Mouse (Mus musculus): ENCODE data around the gene P2ry2.

DNA sequence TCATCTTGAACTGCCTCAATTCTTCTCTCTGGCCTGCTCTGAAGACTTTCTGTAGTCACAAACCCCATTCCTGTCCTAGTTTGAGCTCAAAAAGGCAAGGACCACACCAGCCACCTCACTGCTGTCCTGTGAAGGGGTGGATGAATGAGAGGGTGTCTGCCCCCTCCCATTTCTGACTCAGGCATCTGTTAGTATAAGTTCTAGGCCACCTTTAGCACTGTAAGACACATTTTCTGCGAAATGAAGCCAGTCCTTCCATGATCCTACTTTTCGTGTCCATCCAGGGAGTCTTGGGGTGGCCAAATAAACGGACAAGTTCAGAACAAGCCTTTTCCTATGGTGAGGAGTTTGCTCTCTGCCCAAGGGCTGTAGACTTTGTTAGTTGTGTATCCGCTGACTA lies at the start of gene P2ry2:
- no peak for TF ChIP-seq CTCF (IDR thresholded peaks at IDR 0.05; ENCODE audit: extremely low read depth, insufficient read length, insufficient replicate concordance, low read depth, low read length)
- TF ChIP-seq POLR2A (IDR thresholded peaks at IDR 0.05; ENCODE audit: low read depth, low read length), result no peak
